Mouse (Mus musculus) testis, adult 2 months (tissue): ENCODE data around the gene Nav2.

Experiments used
- CTCF ChIP-seq: fragments of 200-500 bp; IDR thresholded peaks from 2 replicates; pipeline ENCODE4 v1.5.1; 2012; ENCODE audit warnings: low read depth, mild to moderate bottlenecking, inconsistent platforms, low read length, moderate library complexity; ENCODE audit not compliant: control insufficient read depth, insufficient read depth, insufficient replicate concordance
- POLR2A ChIP-seq: fragments of 200-500 bp; IDR thresholded peaks from 2 replicates; pipeline ENCODE4 v1.6.1; 2012; ENCODE audit warnings: low read depth, mild to moderate bottlenecking, inconsistent platforms, low read length, moderate library complexity; ENCODE audit not compliant: control insufficient read depth

GRCm38 (mm10) chr7:48998595-48998994 is 90.1 kb downstream of the Nav2 start:
- no peak for TF ChIP-seq POLR2A
- no peak for TF ChIP-seq CTCF
